Mouse (Mus musculus): ENCODE results near the gene Mical3. TPM values are rescaled to one million over a fixed set of nuclear protein-coding genes. Genes with fewer than 3 reads are reported as not detected.

The Mical3 gene
- total and polyA plus RNA-seq, 2 experiments from 2014 or later = 25.0 to 83.4 TPM

DNA sequence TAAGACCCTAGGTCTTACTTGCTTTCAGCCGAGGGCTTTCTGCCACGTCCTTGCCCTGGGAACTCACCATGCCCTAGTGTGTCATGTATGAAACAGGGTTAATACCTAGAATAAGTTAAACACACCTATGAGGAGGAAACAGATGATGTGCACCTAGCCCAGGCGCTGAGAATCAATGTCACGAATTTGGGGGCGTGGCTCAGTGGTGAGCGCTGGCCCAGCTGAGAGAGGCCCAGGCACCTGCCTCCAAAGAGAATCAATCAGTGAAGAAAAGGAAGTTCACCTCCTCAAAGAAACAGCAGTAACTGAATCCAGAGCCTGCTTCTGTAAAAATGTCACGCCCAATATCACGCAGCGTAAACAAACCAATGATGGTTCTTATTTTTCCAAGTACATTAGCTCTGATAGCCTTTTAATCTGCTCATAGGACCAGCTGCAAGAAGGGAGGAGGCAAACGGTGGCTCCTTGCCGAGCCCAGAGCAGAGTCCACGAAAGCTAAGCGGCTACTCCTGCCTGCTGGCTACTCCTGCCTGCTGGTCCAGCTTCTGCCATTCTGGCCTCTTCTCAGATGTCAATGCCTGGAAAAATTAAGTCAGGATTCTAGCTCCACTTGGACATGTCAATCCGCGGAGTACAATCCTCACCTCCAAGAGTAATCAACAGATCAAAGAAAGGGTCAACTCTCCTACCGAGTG, 23.9 kb downstream of the Mical3 start:
- ATAC-seq (ENCODE audit: low FRiP score) (no peak), DNase-seq (ENCODE audit: low spot score) (no peak)
- Histone ChIP-seq H3K4me1 (ENCODE audit: insufficient read depth, low read length) (peaks cover 3% of the 10 kb centered on the region; the same call in 1 of the 2 replicates), H3K27ac (ENCODE audit: low read depth, low read length) (no peak overlapping the region), H3K4me3 (ENCODE audit: low read depth, low read length) (no peak overlapping the region), H3K36me3 (ENCODE audit: insufficient read depth, low read length) (peaks cover 13% of the 10 kb centered on the region; the same call in 1 of the 2 replicates), H3K27me3 (ENCODE audit: insufficient read depth, low read length) (no peaks in the 10 kb centered on the region), H3K4me2 (ENCODE audit: low read depth, low read length, poor library complexity, severe bottlenecking) (no peak overlapping the region), H3K9ac (replicated peaks; ENCODE audit: low read length, poor library complexity, severe bottlenecking) (no peak overlapping the region), H3K9me3 (ENCODE audit: low read length) (no peaks in the 10 kb centered on the region)
- no peak for TF ChIP-seq CTCF (IDR thresholded peaks at IDR 0.05)
- WGBS = 88% methylated on average over 16 of the region's 16 CpGs

DNA sequence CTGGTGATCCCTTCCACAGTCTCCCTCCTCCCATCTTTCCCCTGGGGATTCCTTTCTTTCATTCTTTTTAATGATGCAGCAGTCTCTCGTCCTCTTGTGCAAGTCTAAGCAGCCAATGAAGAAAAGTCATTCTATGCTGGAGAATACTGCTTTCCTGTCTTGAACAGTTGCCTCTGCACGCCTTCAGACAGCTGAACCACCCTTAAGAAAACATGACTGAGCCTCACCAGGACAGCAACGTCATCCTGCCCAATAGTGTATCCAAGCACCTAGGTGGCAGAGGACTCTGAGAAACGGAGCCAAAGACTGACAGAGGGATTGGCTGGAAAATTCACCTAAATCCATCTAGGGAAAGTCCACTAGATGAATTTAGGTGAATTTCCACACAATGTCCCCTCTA, 25.1 kb downstream of the Mical3 start:
- H3K4me3 ChIP-seq (ENCODE audit: low read depth, low read length) = no peak overlapping the region
- TF ChIP-seq CTCF (IDR thresholded peaks at IDR 0.05) = no peak
- no peak overlapping the region for H3K9ac ChIP-seq (replicated peaks; ENCODE audit: low read length, poor library complexity, severe bottlenecking)
- no peak overlapping the region for H3K27ac ChIP-seq (ENCODE audit: low read depth, low read length)
- peaks cover 3% of the 10 kb centered on the region; the same call in 1 of the 2 replicates for H3K4me1 ChIP-seq (ENCODE audit: insufficient read depth, low read length)
- H3K9me3 ChIP-seq (ENCODE audit: low read length) = no peaks in the 10 kb centered on the region
- H3K4me2 ChIP-seq (ENCODE audit: low read depth, low read length, poor library complexity, severe bottlenecking) = no peak overlapping the region
- H3K27me3 ChIP-seq (ENCODE audit: insufficient read depth, low read length) = no peaks in the 10 kb centered on the region
- DNase-seq (ENCODE audit: low spot score) (no peak), ATAC-seq (ENCODE audit: low FRiP score) (no peak)
- H3K36me3 ChIP-seq (ENCODE audit: insufficient read depth, low read length) = peaks cover 13% of the 10 kb centered on the region; the same call in 1 of the 2 replicates
- WGBS = 48% methylated on average over 4 of the region's 4 CpGs

DNA sequence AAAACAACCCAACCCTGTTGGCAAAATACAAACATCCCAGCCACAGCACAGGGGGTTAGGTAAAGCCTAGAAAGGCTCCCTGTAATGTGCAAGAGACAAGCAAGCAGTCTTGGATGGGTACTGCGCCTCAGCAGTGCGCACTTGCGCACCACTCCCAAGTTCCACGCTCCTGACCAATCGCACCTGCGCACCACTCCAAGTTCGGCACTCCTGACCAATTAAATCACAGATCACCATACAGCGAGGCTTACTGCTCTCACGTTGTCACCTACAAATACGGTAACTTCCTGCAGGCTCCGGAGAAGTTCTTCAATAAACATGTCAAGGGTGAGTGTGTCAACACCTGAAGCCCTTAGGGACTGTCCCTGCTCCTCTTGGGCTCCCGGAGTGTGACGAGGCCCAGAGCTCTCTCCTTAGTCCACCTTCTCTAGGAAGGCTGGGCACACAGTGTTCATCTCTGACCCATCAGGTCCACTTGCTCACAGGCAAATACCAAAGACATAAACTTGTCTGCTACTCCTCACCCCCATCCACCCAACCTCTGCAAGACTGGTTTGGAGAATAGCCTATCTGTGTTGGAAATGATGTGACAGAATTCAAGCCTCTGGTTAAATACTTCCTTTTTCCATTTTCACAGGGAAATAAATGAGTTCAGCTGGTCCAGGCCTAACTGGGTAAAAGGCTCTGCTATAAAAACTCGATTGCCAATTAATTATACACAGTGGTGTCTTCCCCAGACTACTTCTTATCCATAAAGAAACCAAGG, 27.2 kb downstream of the Mical3 start:
- TF ChIP-seq CTCF (IDR thresholded peaks at IDR 0.05) = no peak
- DNase-seq (ENCODE audit: low spot score) (no peak), ATAC-seq (ENCODE audit: low FRiP score) (no peak)
- no peaks in the 10 kb centered on the region for H3K27me3 ChIP-seq (ENCODE audit: insufficient read depth, low read length)
- H3K9me3 ChIP-seq (ENCODE audit: low read length) = no peaks in the 10 kb centered on the region
- H3K9ac ChIP-seq (replicated peaks; ENCODE audit: low read length, poor library complexity, severe bottlenecking) = no peak overlapping the region
- H3K27ac ChIP-seq (ENCODE audit: low read depth, low read length) = no peak overlapping the region
- WGBS = 92% methylated on average over 14 of the region's 14 CpGs
- no peaks in the 10 kb centered on the region for H3K4me1 ChIP-seq (ENCODE audit: insufficient read depth, low read length)
- H3K36me3 ChIP-seq (ENCODE audit: insufficient read depth, low read length) = peaks cover 13% of the 10 kb centered on the region; the same call in 1 of the 2 replicates
- no peak overlapping the region for H3K4me3 ChIP-seq (ENCODE audit: low read depth, low read length)
- no peak overlapping the region for H3K4me2 ChIP-seq (ENCODE audit: low read depth, low read length, poor library complexity, severe bottlenecking)

- no peak for DNase-seq (ENCODE audit: low spot score)
- H3K27ac ChIP-seq (ENCODE audit: low read depth, low read length) = no peak overlapping the region
- H3K4me1 ChIP-seq (ENCODE audit: insufficient read depth, low read length) = no peaks in the 10 kb centered on the region
- peaks cover 13% of the 10 kb centered on the region; the same call in 1 of the 2 replicates for H3K36me3 ChIP-seq (ENCODE audit: insufficient read depth, low read length)
- H3K4me3 ChIP-seq (ENCODE audit: low read depth, low read length) = no peak overlapping the region
- ATAC-seq (ENCODE audit: low FRiP score) = no peak
- 86% methylated on average over 10 of the region's 10 CpGs for WGBS
- no peaks in the 10 kb centered on the region for H3K9me3 ChIP-seq (ENCODE audit: low read length)
- H3K4me2 ChIP-seq (ENCODE audit: low read depth, low read length, poor library complexity, severe bottlenecking) = no peak overlapping the region
- H3K27me3 ChIP-seq (ENCODE audit: insufficient read depth, low read length) = no peaks in the 10 kb centered on the region
- TF ChIP-seq CTCF (IDR thresholded peaks at IDR 0.05) = no peak
- no peak overlapping the region for H3K9ac ChIP-seq (replicated peaks; ENCODE audit: low read length, poor library complexity, severe bottlenecking)
These were observed 27.9 kb downstream of the Mical3 start for GRCm38 (mm10) chr6:121102941-121103340.

GRCm38 (mm10) chr6:121102084-121102483, 28.7 kb downstream of the Mical3 start:
- no peak overlapping the region for H3K4me3 ChIP-seq (ENCODE audit: low read depth, low read length)
- DNase-seq (ENCODE audit: low spot score) = no peak
- no peaks in the 10 kb centered on the region for H3K27me3 ChIP-seq (ENCODE audit: insufficient read depth, low read length)
- H3K9me3 ChIP-seq (ENCODE audit: low read length) = no peaks in the 10 kb centered on the region
- 74% methylated on average over 2 of the region's 2 CpGs for WGBS
- no peaks in the 10 kb centered on the region for H3K4me1 ChIP-seq (ENCODE audit: insufficient read depth, low read length)
- no peak for TF ChIP-seq CTCF (IDR thresholded peaks at IDR 0.05)
- H3K4me2 ChIP-seq (ENCODE audit: low read depth, low read length, poor library complexity, severe bottlenecking) = no peak overlapping the region
- no peak overlapping the region for H3K27ac ChIP-seq (ENCODE audit: low read depth, low read length)
- H3K36me3 ChIP-seq (ENCODE audit: insufficient read depth, low read length) = peaks cover 12% of the 10 kb centered on the region; the same call in 1 of the 2 replicates
- no peak for ATAC-seq (ENCODE audit: low FRiP score)
- H3K9ac ChIP-seq (replicated peaks; ENCODE audit: low read length, poor library complexity, severe bottlenecking) = no peak overlapping the region

DNA sequence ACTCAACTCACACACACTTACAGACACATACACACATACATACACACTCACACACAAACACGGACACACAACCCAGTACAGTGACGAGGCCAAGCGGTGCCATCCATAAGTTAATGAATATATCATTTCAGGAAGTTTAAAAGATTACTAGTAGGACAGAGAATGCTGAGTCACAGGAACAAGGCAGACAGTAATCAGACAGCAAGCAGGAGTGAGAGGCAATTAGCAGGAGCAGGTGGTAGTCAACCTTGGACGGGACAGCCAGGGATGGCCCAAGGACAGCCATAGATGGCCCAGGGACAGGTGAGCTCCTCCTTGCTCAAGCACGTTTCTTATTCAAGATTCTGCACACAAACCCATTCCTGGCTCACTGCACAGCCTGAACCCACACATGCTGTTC, 29.6 kb downstream of the Mical3 start:
- 89% methylated on average over 5 of the region's 5 CpGs for WGBS
- Histone ChIP-seq H3K4me1 (ENCODE audit: insufficient read depth, low read length) (no peaks in the 10 kb centered on the region), H3K9me3 (ENCODE audit: low read length) (no peaks in the 10 kb centered on the region)

More for the DNA sequence above, 29.6 kb downstream of the Mical3 start:
- DNase-seq (ENCODE audit: low spot score) (no peak), ATAC-seq (ENCODE audit: low FRiP score) (no peak)
- no peak overlapping the region for H3K9ac ChIP-seq (replicated peaks; ENCODE audit: low read length, poor library complexity, severe bottlenecking)
- H3K36me3 ChIP-seq (ENCODE audit: insufficient read depth, low read length) = peaks cover 6% of the 10 kb centered on the region; the same call in 1 of the 2 replicates
- no peaks in the 10 kb centered on the region for H3K27me3 ChIP-seq (ENCODE audit: insufficient read depth, low read length)
- no peak for TF ChIP-seq CTCF (IDR thresholded peaks at IDR 0.05)
- H3K4me3 ChIP-seq (ENCODE audit: low read depth, low read length) = no peak overlapping the region
- no peak overlapping the region for H3K4me2 ChIP-seq (ENCODE audit: low read depth, low read length, poor library complexity, severe bottlenecking)
- no peak overlapping the region for H3K27ac ChIP-seq (ENCODE audit: low read depth, low read length)
